Mouse (Mus musculus): ENCODE measurements around the gene Kif21b. TPM values are rescaled to one million over a fixed set of nuclear protein-coding genes. Genes with fewer than 3 reads are reported as not detected.

Gene Kif21b
- polyA plus RNA-seq, 2 experiments: 1.2 to 1.8 TPM

GRCm38 (mm10) chr1:136138191-136138830, 7.1 kb downstream of the Kif21b start:
- Histone ChIP-seq H3K4me2 (ENCODE audit: low read depth) (no peak overlapping the region), H3K9me3 (ENCODE audit: control insufficient read depth, low read length) (no peaks in the 10 kb centered on the region), H3K27me3 (ENCODE audit: control insufficient read depth, insufficient read depth, low read length) (no peaks in the 10 kb centered on the region), H3K9ac (replicated peaks) (no peak overlapping the region), H3K27ac (no peak overlapping the region), H3K36me3 (replicated peaks; ENCODE audit: control insufficient read depth, insufficient read depth, low read depth) (no peaks in the 10 kb centered on the region), H3K4me3 (ENCODE audit: insufficient read depth in 1 of 2, low read depth in 2 of 2, low read length in 2 of 2) (no peak overlapping the region), H3K4me1 (replicated peaks; ENCODE audit: control insufficient read depth in 2 of 2, insufficient read depth in 2 of 2, low read length in 1 of 2) (peaks cover 37 to 74% of the 10 kb centered on the region in 2 experiments)
- ATAC-seq (ENCODE audit: insufficient read depth) (no peak), DNase-seq (ENCODE audit: low read depth in 3 of 3, low spot score in 3 of 3) (no peak)
- 32% methylated on average over 10 of the region's 10 CpGs for WGBS (ENCODE audit: insufficient replicate concordance)
- TF ChIP-seq EP300 (IDR thresholded peaks at IDR 0.05; ENCODE audit: low read depth): no peak
- TF ChIP-seq CTCF (IDR thresholded peaks at IDR 0.05; ENCODE audit: low read depth): no peak

GRCm38 (mm10) chr1:136139990-136140640, 8.9 kb downstream of the Kif21b start:
- Histone ChIP-seq H3K9ac (replicated peaks) (peak overlapping the region; percentile 91), H3K4me2 (ENCODE audit: low read depth) (peak overlapping the region; percentile 88), H3K27me3 (ENCODE audit: control insufficient read depth, insufficient read depth, low read length) (no peaks in the 10 kb centered on the region), H3K36me3 (replicated peaks; ENCODE audit: control insufficient read depth, insufficient read depth, low read depth) (no peaks in the 10 kb centered on the region), H3K27ac (peak overlapping the region; percentile 85), H3K4me3 (ENCODE audit: insufficient read depth in 1 of 2, low read depth in 2 of 2, low read length in 2 of 2) (peak overlapping the region; percentile 70 to 73), H3K9me3 (ENCODE audit: control insufficient read depth, low read length) (no peaks in the 10 kb centered on the region), H3K4me1 (replicated peaks; ENCODE audit: control insufficient read depth in 2 of 2, insufficient read depth in 2 of 2, low read length in 1 of 2) (peaks cover 30 to 58% of the 10 kb centered on the region in 2 experiments)
- peak; percentile 79 to 95 (median 83) for DNase-seq (ENCODE audit: low read depth in 3 of 3, low spot score in 3 of 3)
- under 1% methylated on average over 32 of the region's 32 CpGs for WGBS (ENCODE audit: insufficient replicate concordance)
- TF ChIP-seq CTCF (IDR thresholded peaks at IDR 0.05; ENCODE audit: low read depth) (0 out of 2 replicates have a peak, but pooled peaks have one; percentile 2), EP300 (IDR thresholded peaks at IDR 0.05; ENCODE audit: low read depth) (no peak)
- peak; percentile 90 for ATAC-seq (ENCODE audit: insufficient read depth)

GRCm38 (mm10) chr1:136141176-136141950, 10.2 kb downstream of the Kif21b start:
- H3K4me1 ChIP-seq (replicated peaks; ENCODE audit: control insufficient read depth in 2 of 2, insufficient read depth in 2 of 2, low read length in 1 of 2): peaks cover 29 to 50% of the 10 kb centered on the region in 2 experiments
- ATAC-seq (ENCODE audit: insufficient read depth) (no peak), DNase-seq (ENCODE audit: low read depth in 3 of 3, low spot score in 3 of 3) (no peak)
- H3K27me3 ChIP-seq (ENCODE audit: control insufficient read depth, insufficient read depth, low read length): no peaks in the 10 kb centered on the region
- no peaks in the 10 kb centered on the region for H3K36me3 ChIP-seq (replicated peaks; ENCODE audit: control insufficient read depth, insufficient read depth, low read depth)
- H3K4me2 ChIP-seq (ENCODE audit: low read depth): 0 out of 2 replicates have a peak overlapping the region, but pooled peaks have one; percentile 88
- TF ChIP-seq CTCF (IDR thresholded peaks at IDR 0.05; ENCODE audit: low read depth) (no peak), EP300 (IDR thresholded peaks at IDR 0.05; ENCODE audit: low read depth) (no peak)
- WGBS (ENCODE audit: insufficient replicate concordance): 57% methylated on average over 11 of the region's 11 CpGs
- no peaks in the 10 kb centered on the region for H3K9me3 ChIP-seq (ENCODE audit: control insufficient read depth, low read length)
- H3K27ac ChIP-seq: no peak overlapping the region
- H3K9ac ChIP-seq (replicated peaks): peak overlapping the region; percentile 91; the same call in 1 of the 2 replicates
- no peak overlapping the region for H3K4me3 ChIP-seq (ENCODE audit: insufficient read depth in 1 of 2, low read depth in 2 of 2, low read length in 2 of 2)

- H3K4me1 ChIP-seq (replicated peaks; ENCODE audit: control insufficient read depth in 2 of 2, insufficient read depth in 2 of 2, low read length in 1 of 2): peaks cover 32 to 50% of the 10 kb centered on the region in 2 experiments
- H3K36me3 ChIP-seq (replicated peaks; ENCODE audit: control insufficient read depth, insufficient read depth, low read depth): no peaks in the 10 kb centered on the region
- TF ChIP-seq EP300 (IDR thresholded peaks at IDR 0.05; ENCODE audit: low read depth) (no peak), CTCF (IDR thresholded peaks at IDR 0.05; ENCODE audit: low read depth) (no peak)
- H3K4me3 ChIP-seq (ENCODE audit: insufficient read depth in 1 of 2, low read depth in 2 of 2, low read length in 2 of 2): no peak overlapping the region
- H3K9me3 ChIP-seq (ENCODE audit: control insufficient read depth, low read length): no peaks in the 10 kb centered on the region
- no peak for DNase-seq (ENCODE audit: low read depth in 3 of 3, low spot score in 3 of 3)
- H3K27ac ChIP-seq: no peak overlapping the region
- no peak overlapping the region for H3K9ac ChIP-seq (replicated peaks)
- no peak overlapping the region for H3K4me2 ChIP-seq (ENCODE audit: low read depth)
- ATAC-seq (ENCODE audit: insufficient read depth): no peak
- no peaks in the 10 kb centered on the region for H3K27me3 ChIP-seq (ENCODE audit: control insufficient read depth, insufficient read depth, low read length)
- 61% methylated on average over 6 of the region's 6 CpGs for WGBS (ENCODE audit: insufficient replicate concordance)
Measured at GRCm38 (mm10) chr1:136142336-136142735, 11.1 kb downstream of the Kif21b start.

GRCm38 (mm10) chr1:136143514-136143913, 12.3 kb downstream of the Kif21b start:
- H3K9me3 ChIP-seq (ENCODE audit: control insufficient read depth, low read length): no peaks in the 10 kb centered on the region
- peaks cover 30 to 40% of the 10 kb centered on the region in 2 experiments for H3K4me1 ChIP-seq (replicated peaks; ENCODE audit: control insufficient read depth in 2 of 2, insufficient read depth in 2 of 2, low read length in 1 of 2)
- H3K27ac ChIP-seq: no peak overlapping the region
- TF ChIP-seq EP300 (IDR thresholded peaks at IDR 0.05; ENCODE audit: low read depth) (no peak), CTCF (IDR thresholded peaks at IDR 0.05; ENCODE audit: low read depth) (no peak)
- H3K4me2 ChIP-seq (ENCODE audit: low read depth): no peak overlapping the region
- no peak for DNase-seq (ENCODE audit: low read depth in 3 of 3, low spot score in 3 of 3)
- H3K27me3 ChIP-seq (ENCODE audit: control insufficient read depth, insufficient read depth, low read length): no peaks in the 10 kb centered on the region
- WGBS (ENCODE audit: insufficient replicate concordance): 86% methylated on average over 10 of the region's 10 CpGs
- H3K4me3 ChIP-seq (ENCODE audit: insufficient read depth in 1 of 2, low read depth in 2 of 2, low read length in 2 of 2): no peak overlapping the region
- no peak overlapping the region for H3K9ac ChIP-seq (replicated peaks)
- ATAC-seq (ENCODE audit: insufficient read depth): no peak
- no peaks in the 10 kb centered on the region for H3K36me3 ChIP-seq (replicated peaks; ENCODE audit: control insufficient read depth, insufficient read depth, low read depth)

All from liver, embryonic 14.5 days (tissue).